Mouse (Mus musculus): ENCODE data around the gene Bnip2. TPM values are rescaled to one million over a fixed set of nuclear protein-coding genes. Genes with fewer than 3 reads are reported as not detected.

The Bnip2 gene
- polyA plus RNA-seq, 1 experiment from 2014 or later: 109 TPM

- peaks cover 62% of the 10 kb centered on the region for H3K36me3 ChIP-seq (replicated peaks)
- H3K27ac ChIP-seq (replicated peaks): no peak overlapping the region
- H3K9me3 ChIP-seq: no peaks in the 10 kb centered on the region
- no peak for DNase-seq (ENCODE audit: low spot score)
- no peak overlapping the region for H3K4me3 ChIP-seq
- WGBS: 81% methylated on average over 5 of the region's 5 CpGs
- no peaks in the 10 kb centered on the region for H3K27me3 ChIP-seq (replicated peaks; ENCODE audit: low read depth, poor library complexity, severe bottlenecking)
- H3K4me1 ChIP-seq: peaks cover 22% of the 10 kb centered on the region
Observed at GRCm38 (mm10) chr9:69992841-69993277, 3.6 kb downstream of the Bnip2 start.

DNA sequence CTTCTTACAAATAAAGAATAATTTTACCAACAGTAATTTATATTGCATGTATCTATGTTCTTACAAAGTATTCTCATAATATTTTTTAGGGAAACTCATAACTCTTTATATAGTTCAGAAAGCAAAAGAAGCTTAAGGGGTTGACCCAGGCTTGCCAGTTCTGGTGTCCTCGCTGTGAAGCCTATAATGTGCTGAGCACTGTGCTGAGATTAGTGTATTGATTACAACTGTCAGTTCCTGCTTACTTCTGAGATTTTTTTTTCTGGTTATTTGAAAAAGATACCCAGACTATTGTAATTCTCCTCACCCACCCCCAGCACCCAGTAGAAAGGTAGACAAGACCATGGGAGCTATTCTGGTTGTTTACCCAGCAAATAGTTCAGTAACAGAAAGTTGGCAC lies 4.2 kb downstream of the Bnip2 start:
- Histone ChIP-seq H3K27me3 (replicated peaks; ENCODE audit: low read depth, poor library complexity, severe bottlenecking) (no peaks in the 10 kb centered on the region), H3K4me3 (no peak overlapping the region), H3K4me1 (peaks cover 22% of the 10 kb centered on the region), H3K36me3 (replicated peaks) (peaks cover 68% of the 10 kb centered on the region), H3K9me3 (no peaks in the 10 kb centered on the region), H3K27ac (replicated peaks) (no peak overlapping the region)
- 86% methylated on average over 1 of the region's 1 CpGs for WGBS
- no peak for DNase-seq (ENCODE audit: low spot score)

DNA sequence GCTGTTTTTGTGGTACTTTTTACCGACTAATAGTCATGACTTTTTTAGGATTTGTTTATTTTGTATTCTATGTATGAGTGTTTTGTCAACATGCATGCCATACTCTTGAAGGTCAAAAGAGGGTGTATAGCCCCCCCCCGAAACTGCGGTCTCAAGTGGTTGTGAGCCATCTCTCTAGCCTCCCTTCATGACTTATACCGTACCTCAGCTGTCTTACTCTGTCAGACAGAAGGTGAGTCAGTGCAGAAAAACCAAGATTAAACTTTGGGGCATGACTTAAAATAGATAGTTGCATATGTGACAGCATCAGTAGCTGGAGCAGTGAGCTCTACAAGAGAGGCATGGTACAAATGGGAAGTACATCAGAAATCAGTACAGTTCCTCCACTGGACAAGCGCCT lies 5.3 kb downstream of the Bnip2 start:
- Histone ChIP-seq H3K9me3 (no peaks in the 10 kb centered on the region), H3K4me1 (peaks cover 17% of the 10 kb centered on the region), H3K4me3 (no peak overlapping the region), H3K27me3 (replicated peaks; ENCODE audit: low read depth, poor library complexity, severe bottlenecking) (no peaks in the 10 kb centered on the region), H3K36me3 (replicated peaks) (peaks cover 79% of the 10 kb centered on the region), H3K27ac (replicated peaks) (no peak overlapping the region)
- WGBS: 95% methylated on average over 5 of the region's 5 CpGs
- no peak for DNase-seq (ENCODE audit: low spot score)

DNA sequence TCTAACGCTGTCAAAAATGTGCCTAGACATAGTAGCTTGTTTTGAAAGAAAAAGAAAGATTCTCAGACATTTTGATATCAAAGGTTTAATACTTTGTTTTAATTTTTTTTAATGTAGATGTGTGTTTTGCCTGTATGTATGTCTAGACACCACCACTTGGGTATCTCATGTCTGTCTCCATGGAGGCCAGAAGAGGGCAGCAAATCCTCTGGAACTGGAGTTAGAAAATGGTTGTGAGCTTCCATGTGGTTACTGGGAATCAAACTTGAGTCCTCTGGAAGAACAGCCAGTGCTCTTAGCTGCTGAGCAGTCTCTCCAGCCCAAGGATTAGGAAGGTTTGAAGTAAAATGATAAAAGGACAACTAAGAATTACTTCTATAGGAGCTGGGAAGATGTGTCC lies 10.1 kb downstream of the Bnip2 start:
- H3K4me3 ChIP-seq: no peak overlapping the region
- no peaks in the 10 kb centered on the region for H3K27me3 ChIP-seq (replicated peaks; ENCODE audit: low read depth, poor library complexity, severe bottlenecking)
- no peak overlapping the region for H3K27ac ChIP-seq (replicated peaks)
- 88% methylated on average over 1 of the region's 1 CpGs for WGBS
- no peak for DNase-seq (ENCODE audit: low spot score)
- H3K4me1 ChIP-seq: no peaks in the 10 kb centered on the region
- H3K9me3 ChIP-seq: no peaks in the 10 kb centered on the region
- peaks cover 98% of the 10 kb centered on the region for H3K36me3 ChIP-seq (replicated peaks)

GRCm38 (mm10) chr9:70003516-70003915 lies 14.2 kb downstream of the Bnip2 start:
- Histone ChIP-seq H3K4me3 (no peak overlapping the region), H3K27ac (replicated peaks) (no peak overlapping the region), H3K9me3 (no peaks in the 10 kb centered on the region), H3K36me3 (replicated peaks) (peaks cover 100% of the 10 kb centered on the region), H3K27me3 (replicated peaks; ENCODE audit: low read depth, poor library complexity, severe bottlenecking) (no peaks in the 10 kb centered on the region), H3K4me1 (no peaks in the 10 kb centered on the region)
- 93% methylated on average over 10 of the region's 10 CpGs for WGBS
- no peak for DNase-seq (ENCODE audit: low spot score)

GRCm38 (mm10) chr9:70006984-70007383 lies 17.7 kb downstream of the Bnip2 start:
- H3K4me1 ChIP-seq: no peaks in the 10 kb centered on the region
- H3K4me3 ChIP-seq: no peak overlapping the region
- WGBS: 95% methylated on average over 5 of the region's 5 CpGs
- no peaks in the 10 kb centered on the region for H3K27me3 ChIP-seq (replicated peaks; ENCODE audit: low read depth, poor library complexity, severe bottlenecking)
- no peaks in the 10 kb centered on the region for H3K9me3 ChIP-seq
- no peak for DNase-seq (ENCODE audit: low spot score)
- H3K27ac ChIP-seq (replicated peaks): no peak overlapping the region
- peaks cover 95% of the 10 kb centered on the region for H3K36me3 ChIP-seq (replicated peaks)

DNA sequence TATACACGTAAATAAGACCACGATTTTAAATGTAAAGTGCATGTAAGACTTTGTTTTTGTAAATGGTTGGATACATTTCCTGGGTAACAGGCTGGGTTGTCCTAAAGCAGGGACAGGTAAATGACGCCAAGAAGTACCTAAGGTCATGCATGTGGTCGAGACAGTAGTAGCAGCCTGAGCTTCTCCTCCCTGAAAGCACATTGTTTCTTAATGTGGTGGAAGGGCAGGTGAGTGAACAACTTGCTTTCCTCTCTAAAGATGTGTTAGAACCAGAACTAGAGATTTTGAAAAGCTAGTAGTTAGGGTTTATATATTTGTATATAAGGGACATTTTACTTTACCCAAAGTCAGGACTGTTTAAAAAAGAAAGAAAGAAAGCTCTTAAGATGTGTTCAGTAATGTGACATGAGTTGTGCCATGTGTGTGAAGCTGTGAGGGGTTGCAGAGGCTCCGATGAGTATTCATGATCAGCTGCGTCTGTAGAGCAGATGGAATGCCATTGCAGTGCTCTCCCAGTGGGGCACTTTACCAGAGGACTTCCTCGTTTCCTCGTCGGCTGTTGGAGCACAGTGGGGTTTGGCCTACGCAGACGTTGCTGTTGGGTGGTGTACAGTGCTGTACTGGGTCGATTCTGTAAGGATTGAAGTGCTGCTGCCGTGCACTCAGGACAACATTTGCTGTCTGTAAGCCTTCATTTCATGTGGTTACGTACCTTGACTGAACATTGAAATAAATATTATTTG lies 18.4 kb downstream of the Bnip2 start:
- Histone ChIP-seq H3K27me3 (replicated peaks; ENCODE audit: low read depth, poor library complexity, severe bottlenecking) (no peaks in the 10 kb centered on the region), H3K4me1 (no peaks in the 10 kb centered on the region), H3K4me3 (no peak overlapping the region), H3K9me3 (no peaks in the 10 kb centered on the region), H3K27ac (replicated peaks) (no peak overlapping the region), H3K36me3 (replicated peaks) (peaks cover 88% of the 10 kb centered on the region)
- WGBS: 89% methylated on average over 14 of the region's 14 CpGs
- no peak for DNase-seq (ENCODE audit: low spot score)

GRCm38 (mm10) chr9:70009754-70010304 lies 20.6 kb downstream of the Bnip2 start:
- Histone ChIP-seq H3K36me3 (replicated peaks) (peaks cover 66% of the 10 kb centered on the region), H3K9me3 (no peaks in the 10 kb centered on the region), H3K4me3 (no peak overlapping the region), H3K27me3 (replicated peaks; ENCODE audit: low read depth, poor library complexity, severe bottlenecking) (no peaks in the 10 kb centered on the region), H3K4me1 (peaks cover 15% of the 10 kb centered on the region), H3K27ac (replicated peaks) (no peak overlapping the region)
- no peak for DNase-seq (ENCODE audit: low spot score)
- 90% methylated on average over 8 of the region's 8 CpGs for WGBS

GRCm38 (mm10) chr9:70010781-70011473 lies 21.7 kb downstream of the Bnip2 start:
- Histone ChIP-seq H3K4me1 (peaks cover 15% of the 10 kb centered on the region), H3K36me3 (replicated peaks) (peaks cover 60% of the 10 kb centered on the region), H3K4me3 (no peak overlapping the region), H3K27ac (replicated peaks) (no peak overlapping the region), H3K9me3 (no peaks in the 10 kb centered on the region), H3K27me3 (replicated peaks; ENCODE audit: low read depth, poor library complexity, severe bottlenecking) (no peaks in the 10 kb centered on the region)
- no peak for DNase-seq (ENCODE audit: low spot score)
- WGBS: 94% methylated on average over 5 of the region's 5 CpGs

DNA sequence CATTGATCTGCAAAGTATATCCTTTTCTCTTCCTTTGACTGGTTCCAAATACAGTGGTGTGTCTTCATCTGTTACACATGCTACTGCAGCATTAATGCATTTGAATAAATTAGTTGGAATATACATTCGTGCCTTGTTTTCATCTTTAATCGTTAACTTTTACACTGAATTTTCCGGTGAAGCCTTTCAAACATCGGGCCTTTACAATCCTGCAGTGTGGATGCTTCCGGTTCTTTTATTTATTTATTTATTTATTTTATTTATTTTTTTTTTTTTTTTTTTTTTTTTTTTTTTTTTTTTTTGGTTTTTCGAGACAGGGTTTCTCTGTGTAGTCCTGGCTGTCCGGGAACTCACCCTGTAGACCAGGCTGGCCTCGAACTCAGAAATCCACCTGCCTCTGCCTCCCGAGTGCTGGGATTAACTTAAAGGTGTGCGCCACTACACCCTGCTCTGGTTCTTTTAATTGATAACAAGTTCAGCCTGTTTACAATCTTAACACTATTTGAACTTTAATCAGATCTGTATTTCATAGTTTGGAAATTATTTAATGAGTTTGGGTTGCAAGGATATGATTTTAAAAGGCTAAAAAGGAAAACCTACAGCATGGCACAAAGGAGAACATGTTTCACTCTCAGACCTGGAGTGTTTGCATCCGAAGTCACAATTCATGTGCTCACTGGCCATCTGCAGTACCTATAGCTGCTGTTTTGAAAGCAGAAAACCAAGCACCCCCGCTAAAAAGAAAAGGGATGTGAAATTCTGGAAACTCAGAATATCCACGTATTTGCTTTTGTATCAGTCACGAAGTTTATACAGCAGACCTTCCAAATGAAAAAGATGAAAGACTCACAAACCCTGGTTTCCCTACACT lies 22.5 kb downstream of the Bnip2 start:
- no peak for DNase-seq (ENCODE audit: low spot score)
- Histone ChIP-seq H3K36me3 (replicated peaks) (peaks cover 59% of the 10 kb centered on the region), H3K9me3 (no peaks in the 10 kb centered on the region), H3K27me3 (replicated peaks; ENCODE audit: low read depth, poor library complexity, severe bottlenecking) (no peaks in the 10 kb centered on the region), H3K4me3 (peak overlapping the region; percentile 94), H3K4me1 (peaks cover 15% of the 10 kb centered on the region), H3K27ac (replicated peaks) (peak overlapping the region; percentile 97; the same call in 1 of the 2 replicates)
- WGBS: 65% methylated on average over 14 of the region's 14 CpGs

DNA sequence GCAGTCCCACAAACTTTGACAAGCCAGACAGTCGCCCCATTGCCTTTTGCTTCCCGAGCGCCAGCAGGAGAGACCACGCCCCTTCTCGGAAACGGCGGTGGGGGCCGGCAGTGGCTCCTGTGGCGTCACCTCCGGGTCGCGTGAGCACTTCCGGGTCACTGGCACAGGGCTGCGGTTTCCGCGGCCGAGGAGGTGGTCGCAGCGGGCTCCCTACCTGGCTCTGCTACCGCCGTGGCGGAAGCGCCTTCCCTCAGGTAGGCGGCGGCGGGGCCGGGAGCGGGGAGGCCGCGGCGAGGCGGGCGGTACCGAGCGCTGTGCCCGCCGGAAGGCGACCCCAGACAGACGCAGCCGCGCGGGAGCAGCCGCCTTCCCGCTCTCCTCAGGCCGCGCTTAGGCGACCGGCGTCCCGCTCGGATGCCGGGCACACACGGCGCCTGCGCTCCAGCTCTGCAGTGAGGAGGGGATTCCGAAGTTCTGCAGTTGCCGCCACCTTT lies 23.2 kb downstream of the Bnip2 start, which contains the start of gene Gtf2a2:
Gtf2a2 (plus strand) TSS at position 143 of the 494 bp plus-strand sequence.
- WGBS: under 1% methylated on average over 57 of the region's 57 CpGs
- Histone ChIP-seq H3K27me3 (replicated peaks; ENCODE audit: low read depth, poor library complexity, severe bottlenecking) (no peaks in the 10 kb centered on the region), H3K4me1 (peaks cover 15% of the 10 kb centered on the region), H3K4me3 (peak within 1 kb of the TSS; percentile 94), H3K9me3 (no peaks in the 10 kb centered on the region), H3K36me3 (replicated peaks) (peaks cover 59% of the 10 kb centered on the region), H3K27ac (replicated peaks) (peak within 1 kb of the TSS; percentile 97)
- peak; percentile 95 for DNase-seq (ENCODE audit: low spot score)

GRCm38 (mm10) chr9:70015632-70016031 lies 26.4 kb downstream of the Bnip2 start:
- DNase-seq (ENCODE audit: low spot score): no peak
- Histone ChIP-seq H3K4me1 (peaks cover 15% of the 10 kb centered on the region), H3K36me3 (replicated peaks) (peaks cover 46% of the 10 kb centered on the region), H3K27ac (replicated peaks) (no peak overlapping the region), H3K9me3 (no peaks in the 10 kb centered on the region), H3K4me3 (no peak overlapping the region), H3K27me3 (replicated peaks; ENCODE audit: low read depth, poor library complexity, severe bottlenecking) (no peaks in the 10 kb centered on the region)
- WGBS: 95% methylated on average over 2 of the region's 2 CpGs
